Mouse (Mus musculus) forebrain, embryonic 10.5 days (tissue): ENCODE measurements at regions not wholly inside any gene's neighbourhood (a gene's known extent, or its start where the extent isn't known, plus 50 kb on each side); places are given as distances from the start of the nearest gene placed in this dataset.
A peak's percentile ranks its signal among the peaks of the same experiment; 100 is the strongest.

Source experiments
- DNase-seq: peaks from one replicate; pipeline ENCODE4 v3.0.0-alpha.2; 2017; ENCODE audit warnings: low spot score; ENCODE audit errors: extremely low spot score
- H3K27ac ChIP-seq: fragments of 300-500 bp; sonication (generic); 2 replicates; pipeline ENCODE4 v1.5.1; 2016; ENCODE audit warnings: mild to moderate bottlenecking
- H3K27me3 ChIP-seq: fragments of 300-500 bp; sonication (generic); 2 replicates; pipeline ENCODE4 v1.6.1; 2016; ENCODE audit warnings: mild to moderate bottlenecking; ENCODE audit not compliant: poor library complexity, severe bottlenecking
- H3K36me3 ChIP-seq: fragments of 300-500 bp; sonication (generic); replicated peaks from 2 replicates; pipeline ENCODE4 v1.6.1; 2016; ENCODE audit warnings: mild to moderate bottlenecking, moderate library complexity
- H3K4me1 ChIP-seq: fragments of 300-500 bp; sonication (generic); 2 replicates; pipeline ENCODE4 v1.6.1; 2016
- H3K4me3 ChIP-seq: fragments of 300-500 bp; sonication (generic); 2 replicates; pipeline ENCODE4 v1.5.1; 2016; ENCODE audit warnings: mild to moderate bottlenecking, moderate library complexity
- H3K9me3 ChIP-seq: fragments of 300-500 bp; sonication (generic); 2 replicates; pipeline ENCODE4 v1.6.1; 2016; ENCODE audit warnings: mild to moderate bottlenecking, moderate library complexity
- WGBS: fragments of 180-500 bp; shearing (Covaris S2); methylation state at CpG from one replicate; pipeline ENCODE4 v1.1.7; 2016; 5-methylcytosine and 5-hydroxymethylcytosine counted together

DNA sequence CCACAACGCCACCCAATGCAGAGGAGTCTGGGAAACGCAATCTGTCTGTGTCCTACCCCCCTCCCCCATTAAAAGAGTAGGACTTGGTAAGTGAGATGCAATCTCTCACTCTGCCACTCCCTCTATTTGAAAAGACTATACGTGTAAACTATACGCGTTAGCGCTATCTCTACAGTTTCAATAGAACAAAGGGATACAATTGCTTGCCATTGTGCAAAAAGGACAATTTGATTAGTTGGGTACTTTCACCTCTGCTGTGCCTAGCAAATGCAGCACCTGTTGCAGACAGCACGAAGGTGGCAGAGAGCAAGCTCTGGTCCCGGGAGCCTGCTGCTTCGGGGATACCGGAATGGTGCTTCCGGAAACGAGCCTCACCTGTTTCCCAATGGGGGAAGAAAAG is 137.5 kb upstream of the Btg1 start:
- 78% methylated on average over 12 of the region's 12 CpGs for WGBS
- Histone ChIP-seq H3K36me3 (no peaks in the 10 kb centered on the region), H3K27me3 (no peaks in the 10 kb centered on the region), H3K9me3 (no peaks in the 10 kb centered on the region), H3K4me1 (peaks cover 30% of the 10 kb centered on the region), H3K4me3 (no peak overlapping the region), H3K27ac (peak overlapping the region; percentile 58; the same call in 1 of the 2 replicates)
- no peak for DNase-seq

DNA sequence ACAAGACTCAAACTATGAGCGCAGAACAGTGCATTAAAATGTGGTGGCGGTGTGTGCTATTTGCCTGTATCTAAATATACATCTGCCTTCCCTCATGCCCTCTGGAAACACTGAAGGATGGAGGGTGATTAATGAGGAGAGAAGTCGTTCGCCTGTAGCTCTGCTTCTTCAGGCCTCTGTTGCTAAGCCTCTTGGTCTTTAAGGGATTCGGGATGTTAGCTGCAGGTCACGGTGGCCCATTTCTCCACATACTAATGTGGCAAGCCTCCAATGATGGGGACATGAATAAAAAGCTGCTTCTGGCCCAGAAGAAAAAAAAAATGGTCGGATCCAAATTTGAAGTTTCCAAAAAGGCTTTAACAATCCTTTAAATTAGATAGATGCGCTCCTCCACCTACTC is 137.0 kb upstream of the Btg1 start:
- H3K27me3 ChIP-seq, result no peaks in the 10 kb centered on the region
- DNase-seq, result no peak
- 80% methylated on average over 8 of the region's 8 CpGs for WGBS
- H3K27ac ChIP-seq, result peak overlapping the region; percentile 58; the same call in 1 of the 2 replicates
- no peaks in the 10 kb centered on the region for H3K36me3 ChIP-seq
- H3K4me3 ChIP-seq, result no peak overlapping the region
- no peaks in the 10 kb centered on the region for H3K9me3 ChIP-seq
- H3K4me1 ChIP-seq, result peaks cover 30% of the 10 kb centered on the region

DNA sequence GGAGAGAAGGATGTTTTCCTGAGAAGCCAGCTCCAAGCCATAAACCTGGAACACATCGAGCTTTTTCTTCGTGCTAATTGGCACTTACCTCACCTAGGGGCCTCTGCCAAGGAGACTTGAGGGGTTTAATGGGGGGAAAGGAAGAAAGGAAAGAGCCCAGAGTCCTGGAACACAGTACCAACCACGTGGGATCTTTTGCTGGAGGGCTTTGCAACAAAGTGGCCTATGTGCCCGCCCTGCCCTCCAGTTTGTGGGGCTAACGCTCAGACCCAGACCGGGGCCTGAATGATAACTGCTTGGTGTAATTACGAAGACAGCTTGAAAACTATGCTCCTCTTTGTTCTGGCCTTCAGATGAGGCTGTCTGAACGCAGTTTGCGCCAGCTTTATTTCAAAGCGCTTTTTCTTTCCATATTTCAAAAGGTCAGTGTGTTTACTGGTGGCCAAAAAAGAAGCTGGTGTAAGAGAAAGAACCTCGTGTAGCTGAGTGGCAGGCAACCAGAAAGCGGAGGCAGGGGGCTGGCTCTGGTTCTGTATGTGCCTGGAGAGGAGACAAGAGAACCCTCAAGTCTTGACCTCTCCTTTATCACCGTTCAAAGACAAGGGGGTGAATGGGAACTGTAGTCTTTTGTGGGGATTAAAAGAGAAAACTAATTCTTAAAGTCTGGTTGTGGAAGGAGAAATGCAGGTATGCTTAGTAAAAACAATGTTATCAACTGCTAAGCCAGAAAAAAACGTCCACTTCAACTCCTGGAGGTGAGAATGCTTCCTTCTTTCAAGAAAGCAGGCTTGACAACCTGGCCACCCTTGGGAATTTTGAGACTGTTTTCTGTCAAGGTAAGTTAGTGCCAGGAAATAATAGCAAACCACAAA is 136.1 kb upstream of the Btg1 start:
- Histone ChIP-seq H3K4me1 (peaks cover 30% of the 10 kb centered on the region), H3K27me3 (no peaks in the 10 kb centered on the region), H3K9me3 (no peaks in the 10 kb centered on the region), H3K27ac (peak overlapping the region; percentile 83), H3K36me3 (no peaks in the 10 kb centered on the region), H3K4me3 (no peak overlapping the region)
- peak; percentile 23 for DNase-seq
- 41% methylated on average over 14 of the region's 14 CpGs for WGBS

DNA sequence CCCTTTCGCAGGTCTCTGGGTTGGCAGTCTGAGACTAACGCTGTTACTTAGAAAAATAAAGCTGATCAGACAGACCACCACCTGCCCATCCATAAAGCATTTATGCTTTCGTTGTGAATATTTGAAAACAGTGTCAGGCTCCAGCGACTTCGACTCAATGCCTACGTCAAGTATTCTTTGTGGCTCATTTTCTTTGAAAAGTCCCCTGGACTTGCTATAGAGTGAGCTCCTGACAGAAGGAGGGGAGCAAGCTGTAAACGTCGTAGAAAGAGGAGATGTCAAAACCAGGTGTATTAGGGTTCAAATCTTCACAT is 135.5 kb upstream of the Btg1 start:
- H3K27me3 ChIP-seq, result no peaks in the 10 kb centered on the region
- H3K36me3 ChIP-seq, result no peaks in the 10 kb centered on the region
- no peaks in the 10 kb centered on the region for H3K9me3 ChIP-seq
- no peak overlapping the region for H3K4me3 ChIP-seq
- WGBS, result 83% methylated on average over 8 of the region's 8 CpGs
- H3K27ac ChIP-seq, result peak overlapping the region; percentile 83; the same call in 1 of the 2 replicates
- peaks cover 30% of the 10 kb centered on the region for H3K4me1 ChIP-seq
- no peak for DNase-seq

DNA sequence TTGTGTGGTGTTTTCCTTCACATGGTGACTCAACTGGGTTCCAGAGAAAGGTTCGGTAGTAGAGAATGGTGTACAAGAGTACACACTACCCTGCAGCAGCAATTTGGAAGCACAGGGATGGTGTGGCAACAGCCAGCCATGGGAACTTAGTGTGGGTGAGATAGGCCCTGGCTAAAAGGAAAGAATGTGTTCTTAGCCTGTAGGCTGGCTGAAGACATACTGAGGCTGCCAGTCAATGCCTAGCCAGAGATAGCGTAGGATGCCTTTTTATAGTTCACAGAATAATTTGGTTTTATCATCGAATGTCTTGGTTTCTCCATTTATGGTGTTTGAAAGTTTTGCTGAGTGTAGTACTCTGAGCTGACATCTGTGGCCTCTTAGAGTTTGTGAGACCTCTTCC is 130.1 kb upstream of the Btg1 start:
- DNase-seq, result no peak
- Histone ChIP-seq H3K4me3 (no peak overlapping the region), H3K9me3 (no peaks in the 10 kb centered on the region), H3K27me3 (no peaks in the 10 kb centered on the region), H3K36me3 (no peaks in the 10 kb centered on the region), H3K27ac (no peak overlapping the region), H3K4me1 (no peaks in the 10 kb centered on the region)
- 96% methylated on average over 3 of the region's 3 CpGs for WGBS

DNA sequence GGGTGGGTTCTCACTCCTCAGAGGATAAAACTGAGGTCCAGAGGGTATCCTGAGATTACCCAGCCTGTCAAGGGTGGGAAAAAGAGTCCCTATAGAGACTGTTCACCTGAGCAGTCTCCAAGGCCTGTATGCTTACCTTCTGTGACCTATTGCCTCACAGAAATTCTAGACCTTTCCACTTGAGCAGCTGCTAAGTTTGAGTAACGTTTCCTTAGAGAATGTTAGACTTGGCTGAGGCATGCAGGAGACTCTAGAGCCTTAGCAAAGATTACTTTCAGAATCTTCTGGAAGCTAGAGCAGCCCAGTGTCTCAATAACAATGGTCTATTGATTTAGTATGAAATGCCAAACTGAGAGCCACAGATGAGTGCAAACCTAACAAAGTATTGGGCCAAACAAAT is 123.1 kb upstream of the Btg1 start:
- Histone ChIP-seq H3K9me3 (no peaks in the 10 kb centered on the region), H3K4me3 (no peak overlapping the region), H3K27ac (no peak overlapping the region), H3K27me3 (no peaks in the 10 kb centered on the region), H3K4me1 (peaks cover 9% of the 10 kb centered on the region; the same call in 1 of the 2 replicates), H3K36me3 (no peaks in the 10 kb centered on the region)
- WGBS, result 67% methylated on average over 1 of the region's 1 CpGs
- DNase-seq, result no peak

DNA sequence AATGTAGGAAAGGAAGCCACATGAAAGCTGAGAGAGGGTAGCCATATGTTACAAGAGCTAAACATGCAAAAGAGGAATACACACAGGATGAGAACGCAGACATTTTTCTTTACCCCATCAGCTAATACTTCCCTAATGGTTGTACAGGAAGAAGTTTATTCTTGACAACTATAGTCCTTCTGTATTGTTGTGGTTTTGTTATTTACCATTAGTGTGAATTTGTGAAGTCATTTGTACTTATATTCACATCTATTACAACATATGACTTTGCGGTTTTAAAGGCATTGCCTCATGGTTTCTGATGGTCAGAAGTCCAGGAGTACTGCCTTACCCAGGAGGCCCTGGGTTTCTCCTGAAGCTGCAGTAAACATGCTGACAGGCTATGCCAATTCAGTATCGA is 120.1 kb upstream of the Btg1 start:
- H3K36me3 ChIP-seq, result no peaks in the 10 kb centered on the region
- H3K4me1 ChIP-seq, result peaks cover 9% of the 10 kb centered on the region; the same call in 1 of the 2 replicates
- H3K27me3 ChIP-seq, result no peaks in the 10 kb centered on the region
- no peaks in the 10 kb centered on the region for H3K9me3 ChIP-seq
- DNase-seq, result no peak
- WGBS, result 94% methylated on average over 3 of the region's 3 CpGs
- no peak overlapping the region for H3K27ac ChIP-seq
- H3K4me3 ChIP-seq, result no peak overlapping the region

DNA sequence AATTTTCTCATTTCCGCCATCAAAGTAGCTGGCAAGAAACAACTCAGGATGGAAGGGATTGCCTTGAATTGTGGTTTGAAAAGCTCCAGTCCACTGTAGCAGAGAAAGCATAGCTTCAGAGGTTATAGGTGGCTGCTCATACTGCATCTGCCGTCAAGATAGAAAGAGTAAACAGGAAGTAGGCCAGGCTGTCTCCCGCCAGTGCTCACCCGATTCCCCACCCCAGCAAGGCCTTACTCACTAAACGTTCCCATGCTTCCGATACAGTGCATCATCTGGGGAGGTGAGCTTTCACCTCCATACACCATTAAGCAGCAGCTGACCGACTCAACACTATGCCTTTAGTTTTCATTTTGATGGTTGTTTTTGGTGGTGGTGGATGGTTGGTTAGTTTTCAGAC is 119.3 kb upstream of the Btg1 start:
- no peak overlapping the region for H3K27ac ChIP-seq
- 88% methylated on average over 7 of the region's 7 CpGs for WGBS
- H3K36me3 ChIP-seq, result no peaks in the 10 kb centered on the region

DNA sequence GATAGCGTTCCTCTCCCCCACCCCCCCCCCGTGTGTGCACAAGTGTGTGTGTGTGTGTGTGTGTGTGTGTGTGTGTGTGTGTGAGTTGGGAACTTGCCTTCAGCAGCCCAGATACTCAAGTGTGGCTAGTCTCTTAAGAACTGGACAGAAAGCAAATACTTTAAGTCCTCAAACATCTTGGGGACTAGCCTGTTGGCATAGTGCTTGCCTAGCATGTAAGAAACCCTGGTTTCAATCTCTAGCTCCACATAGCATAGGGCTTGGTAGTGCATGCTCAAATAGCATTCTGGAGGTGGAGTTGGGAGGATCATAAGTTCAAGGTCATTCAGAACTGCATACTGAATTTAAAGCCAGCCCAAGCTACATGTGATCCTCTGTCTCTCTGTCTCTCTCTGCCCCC is 117.5 kb upstream of the Btg1 start:
- WGBS, result 100% methylated on average over 2 of the region's 2 CpGs
- no peak for DNase-seq
- no peaks in the 10 kb centered on the region for H3K36me3 ChIP-seq
- H3K4me1 ChIP-seq, result peaks cover 2% of the 10 kb centered on the region; the same call in 1 of the 2 replicates
- H3K27me3 ChIP-seq, result no peaks in the 10 kb centered on the region
- H3K27ac ChIP-seq, result no peak overlapping the region
- H3K9me3 ChIP-seq, result no peaks in the 10 kb centered on the region
- no peak overlapping the region for H3K4me3 ChIP-seq

More for the DNA sequence above, 119.3 kb upstream of the Btg1 start:
- no peak for DNase-seq
- Histone ChIP-seq H3K27me3 (no peaks in the 10 kb centered on the region), H3K4me3 (no peak overlapping the region), H3K4me1 (peaks cover 9% of the 10 kb centered on the region; the same call in 1 of the 2 replicates), H3K9me3 (no peaks in the 10 kb centered on the region)

DNA sequence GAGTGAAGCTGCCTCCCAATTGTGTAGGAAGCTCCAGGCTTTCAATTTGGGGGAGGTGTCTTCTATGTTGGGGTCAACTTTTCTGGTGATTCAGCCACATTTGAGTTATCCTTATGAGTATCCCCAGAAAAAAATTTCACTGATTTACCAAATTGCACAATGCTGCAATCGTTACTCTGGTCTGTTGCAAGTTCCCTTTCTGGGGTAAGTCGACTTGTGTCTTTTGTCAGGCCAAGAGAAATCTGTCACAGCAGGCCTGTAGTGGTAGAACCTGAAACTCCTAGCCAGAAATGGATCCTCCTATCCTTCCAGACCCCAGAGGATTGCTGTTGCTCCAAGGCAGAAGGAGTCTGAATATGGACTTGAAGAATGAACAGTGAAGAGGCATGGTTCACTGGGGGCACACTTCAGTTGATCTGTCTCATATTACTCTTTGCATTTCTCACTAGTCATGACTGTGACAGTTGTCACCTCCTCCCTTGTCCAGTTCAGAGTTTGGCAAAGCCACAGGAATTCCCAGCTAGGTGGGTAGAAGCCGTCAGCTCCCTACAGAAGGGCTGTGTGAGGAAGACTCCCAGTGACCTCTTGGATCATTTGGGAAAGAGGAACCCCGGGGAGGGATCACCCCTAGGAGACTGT is 114.6 kb upstream of the Btg1 start:
- H3K36me3 ChIP-seq, result no peaks in the 10 kb centered on the region
- no peaks in the 10 kb centered on the region for H3K9me3 ChIP-seq
- no peak for DNase-seq
- no peak overlapping the region for H3K27ac ChIP-seq
- no peaks in the 10 kb centered on the region for H3K27me3 ChIP-seq
- H3K4me1 ChIP-seq, result no peaks in the 10 kb centered on the region
- no peak overlapping the region for H3K4me3 ChIP-seq
- WGBS, result 84% methylated on average over 4 of the region's 4 CpGs

DNA sequence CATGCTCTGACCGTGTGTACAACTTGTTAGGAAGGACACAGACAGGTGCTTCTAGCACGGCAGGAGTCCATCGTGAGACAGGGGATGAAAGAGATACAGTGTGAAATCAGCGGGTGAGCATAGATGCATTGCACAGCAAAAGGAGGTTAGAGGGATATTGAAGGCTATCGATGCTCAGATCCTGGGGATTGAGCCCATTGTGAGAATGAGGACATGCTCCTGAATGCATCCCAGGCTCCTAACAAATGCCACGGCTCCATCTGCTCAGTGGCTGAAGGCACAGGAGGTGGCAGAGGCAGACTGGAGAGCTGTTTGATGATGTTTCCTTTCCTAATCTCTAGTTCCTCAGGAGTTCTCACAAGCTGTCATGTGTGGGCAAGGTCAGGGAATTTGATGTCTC is 114.1 kb upstream of the Btg1 start:
- WGBS, result 85% methylated on average over 6 of the region's 6 CpGs
- H3K4me3 ChIP-seq, result no peak overlapping the region
- H3K36me3 ChIP-seq, result no peaks in the 10 kb centered on the region
- H3K4me1 ChIP-seq, result no peaks in the 10 kb centered on the region
- no peak overlapping the region for H3K27ac ChIP-seq
- no peaks in the 10 kb centered on the region for H3K27me3 ChIP-seq
- no peak for DNase-seq
- no peaks in the 10 kb centered on the region for H3K9me3 ChIP-seq

DNA sequence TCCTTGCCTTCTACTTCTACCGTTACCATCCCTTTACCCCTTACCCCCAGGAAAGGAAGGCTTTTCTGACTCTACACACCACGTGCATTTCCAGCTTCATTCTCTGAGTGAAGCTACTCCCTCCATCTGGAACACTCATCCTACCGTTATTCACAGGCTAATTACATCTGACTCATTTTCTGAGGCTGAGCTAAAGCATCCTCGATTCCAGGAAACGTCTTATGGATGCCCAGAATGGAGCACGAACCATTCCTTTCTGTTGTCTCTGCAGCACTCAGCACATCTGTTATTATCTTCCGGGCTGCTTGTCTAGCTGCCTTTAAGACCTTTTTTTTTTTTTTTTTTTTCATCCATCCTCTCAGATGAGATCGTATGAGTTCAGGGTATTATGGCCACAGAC is 112.5 kb upstream of the Btg1 start:
- H3K27me3 ChIP-seq, result no peaks in the 10 kb centered on the region
- WGBS, result 89% methylated on average over 8 of the region's 8 CpGs
- H3K9me3 ChIP-seq, result no peaks in the 10 kb centered on the region
- no peaks in the 10 kb centered on the region for H3K36me3 ChIP-seq
- no peak overlapping the region for H3K27ac ChIP-seq
- DNase-seq, result no peak
- H3K4me3 ChIP-seq, result no peak overlapping the region
- H3K4me1 ChIP-seq, result no peaks in the 10 kb centered on the region

DNA sequence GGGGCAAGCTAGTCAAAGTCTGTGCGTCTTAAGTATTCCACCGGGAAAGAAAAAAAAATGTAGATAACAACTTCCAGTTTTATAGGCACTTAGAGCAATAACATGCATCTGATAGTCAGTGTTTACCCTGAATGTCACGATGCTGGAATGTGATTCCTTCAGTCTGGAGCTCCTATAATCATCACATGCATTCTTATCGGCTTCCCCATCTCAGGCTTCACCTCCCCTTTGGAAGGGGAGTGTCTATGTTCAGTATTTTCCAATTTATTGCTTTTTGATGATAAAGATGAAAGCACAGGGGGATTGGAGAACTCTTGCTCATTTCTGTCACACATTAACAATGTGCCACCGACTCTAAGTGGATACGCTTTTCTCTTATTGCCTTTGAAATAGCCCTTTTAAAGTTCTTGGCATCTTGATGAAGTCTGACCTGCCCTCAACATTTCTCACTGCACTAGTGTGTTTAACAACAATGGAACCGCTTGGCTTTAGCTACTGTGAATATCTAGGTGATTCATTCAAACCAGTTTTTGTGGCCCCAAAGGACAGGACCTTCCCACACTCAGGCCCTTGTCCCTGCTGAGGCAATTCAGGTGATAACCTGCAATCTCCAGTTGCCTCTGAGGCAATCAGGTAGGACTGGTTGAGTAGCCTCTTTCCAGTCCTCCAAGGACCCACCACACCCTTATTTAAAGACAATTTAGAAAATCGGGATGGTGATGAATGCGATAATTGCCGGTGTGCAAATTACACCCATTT is 101.5 kb upstream of the Btg1 start:
- Histone ChIP-seq H3K36me3 (no peaks in the 10 kb centered on the region), H3K27me3 (no peaks in the 10 kb centered on the region)
- 93% methylated on average over 10 of the region's 10 CpGs for WGBS

More for the DNA sequence above, 101.5 kb upstream of the Btg1 start:
- no peak overlapping the region for H3K4me3 ChIP-seq
- H3K9me3 ChIP-seq, result no peaks in the 10 kb centered on the region
- no peak for DNase-seq
- no peak overlapping the region for H3K27ac ChIP-seq
- H3K4me1 ChIP-seq, result no peaks in the 10 kb centered on the region
